Mouse (Mus musculus) myocyte (in vitro differentiated cells): ENCODE data around the gene Cox8a. TPM values are rescaled to one million over a fixed set of nuclear protein-coding genes. Genes with fewer than 3 reads are reported as not detected.

Experiments
- H3K27me3 ChIP-seq: one replicate; pipeline ENCODE4 v1.6.1; 2011; ENCODE audit not compliant: control insufficient read depth, insufficient read depth, insufficient read length
- H3K36me3 ChIP-seq: one replicate; pipeline ENCODE4 v1.6.1; 2011; ENCODE audit not compliant: control insufficient read depth, insufficient read depth
- H3K4me2 ChIP-seq: one replicate; pipeline ENCODE4 v1.6.1; 2011; ENCODE audit warnings: low read depth, control low read depth
- H3K4me3 ChIP-seq: one replicate; pipeline ENCODE4 v1.5.1; 2011; ENCODE audit warnings: mild to moderate bottlenecking, control low read depth, moderate library complexity
- H3K79me2 ChIP-seq: one replicate; pipeline ENCODE4 v1.6.1; 2011; ENCODE audit not compliant: control insufficient read depth, insufficient read depth
- H3ac ChIP-seq: one replicate; pipeline ENCODE4 v1.6.1; 2011; ENCODE audit not compliant: control insufficient read depth, insufficient read length
- CEBPB ChIP-seq: IDR thresholded peaks from 2 replicates; pipeline ENCODE4 v1.6.1; 2011; ENCODE audit warnings: mild to moderate bottlenecking, moderate library complexity; ENCODE audit not compliant: poor library complexity, insufficient read depth, severe bottlenecking
- E2F4 ChIP-seq: IDR thresholded peaks from one replicate; pipeline ENCODE4 v1.6.1; 2011; ENCODE audit warnings: mild to moderate bottlenecking, control low read depth, moderate library complexity; ENCODE audit not compliant: insufficient read depth
- MAX ChIP-seq: IDR thresholded peaks from one replicate; pipeline ENCODE4 v1.6.1; 2011; ENCODE audit warnings: low read depth, mild to moderate bottlenecking, control low read depth
- MYOD1 ChIP-seq, 3 experiments: IDR thresholded peaks; one replicate each; pipeline ENCODE4 v1.6.1; 2011; ENCODE audit warnings: control low read depth in 2 of 3, low read depth in 2 of 3, mild to moderate bottlenecking in 2 of 3, moderate library complexity in 1 of 3; ENCODE audit not compliant: insufficient read length in 2 of 3, control insufficient read depth in 1 of 3
- MYOG ChIP-seq, 3 experiments: IDR thresholded peaks; one replicate each; pipeline ENCODE4 v1.6.1; 2011; ENCODE audit warnings: control low read depth in 2 of 3, low read depth in 2 of 3, mild to moderate bottlenecking in 2 of 3; ENCODE audit not compliant: insufficient read length in 2 of 3, control insufficient read depth in 1 of 3, insufficient read depth in 1 of 3
- POLR2A ChIP-seq: IDR thresholded peaks from one replicate; pipeline ENCODE4 v1.6.1; 2011; ENCODE audit warnings: low read depth, mild to moderate bottlenecking, control low read depth, moderate library complexity; ENCODE audit not compliant: insufficient read length
- POLR2AphosphoS2 ChIP-seq: IDR thresholded peaks from one replicate; pipeline ENCODE4 v1.6.1; 2011; ENCODE audit warnings: low read depth, control low read depth; ENCODE audit not compliant: insufficient read length
- REST ChIP-seq: IDR thresholded peaks from one replicate; pipeline ENCODE4 v1.6.1; 2011; ENCODE audit warnings: mild to moderate bottlenecking, control low read depth, moderate library complexity; ENCODE audit not compliant: insufficient read depth, insufficient read length
- SRF ChIP-seq: IDR thresholded peaks from one replicate; pipeline ENCODE4 v1.6.1; 2011; ENCODE audit warnings: low read depth; ENCODE audit not compliant: control insufficient read depth, insufficient read length
- TCF12 ChIP-seq: IDR thresholded peaks from one replicate; pipeline ENCODE4 v1.6.1; 2011; ENCODE audit warnings: mild to moderate bottlenecking, control low read depth; ENCODE audit not compliant: poor library complexity, insufficient read depth, severe bottlenecking
- TCF3 ChIP-seq: IDR thresholded peaks from one replicate; pipeline ENCODE4 v1.6.1; 2011; ENCODE audit warnings: low read depth, control low read depth; ENCODE audit not compliant: insufficient read length
- USF1 ChIP-seq: IDR thresholded peaks from one replicate; pipeline ENCODE4 v1.6.1; 2011; ENCODE audit warnings: low read depth, mild to moderate bottlenecking, control low read depth, moderate library complexity
- polyA plus RNA-seq: library from polyadenylated mRNA; unstranded; fragments of >200 nt; fragmentation: generic; extraction: Trizol; gene quantifications from one replicate; pipeline ENCODE4 v1.2.1, GENCODE M21; 2012; ENCODE audit warnings: missing spikeins

The Cox8a gene
- polyA plus RNA-seq, 1 experiment, result 1,011 TPM

GRCm38 (mm10) chr19:7171447-7171846, 46.0 kb downstream of the Cox8a start:
- no peaks in the 10 kb centered on the region for H3K36me3 ChIP-seq
- no peaks in the 10 kb centered on the region for H3K79me2 ChIP-seq
- H3ac ChIP-seq, result no peak overlapping the region
- H3K27me3 ChIP-seq, result peaks cover 8% of the 10 kb centered on the region
- no peak overlapping the region for H3K4me3 ChIP-seq
- H3K4me2 ChIP-seq, result no peak overlapping the region
- no peak for TF ChIP-seq TCF3
- no peak for TF ChIP-seq MAX
- no peak for TF ChIP-seq CEBPB
- no peak for TF ChIP-seq POLR2AphosphoS2
- TF ChIP-seq SRF, result no peak
- no peak for TF ChIP-seq TCF12
- no peak for TF ChIP-seq POLR2A
- TF ChIP-seq USF1, result no peak
- TF ChIP-seq REST, result no peak
- TF ChIP-seq MYOD1 (IDR thresholded peaks at IDR 0.05; ENCODE audit: control insufficient read depth in 1 of 3, insufficient read length in 2 of 3, low read depth in 2 of 3), result no peak
- TF ChIP-seq E2F4, result no peak
- TF ChIP-seq MYOG (IDR thresholded peaks at IDR 0.05; ENCODE audit: control insufficient read depth in 1 of 3, insufficient read depth in 1 of 3, insufficient read length in 2 of 3, low read depth in 2 of 3), result no peak

- no peak overlapping the region for H3K4me2 ChIP-seq
- no peak overlapping the region for H3K4me3 ChIP-seq
- TF ChIP-seq MAX (no peak), MYOG (IDR thresholded peaks at IDR 0.05; ENCODE audit: control insufficient read depth in 1 of 3, insufficient read depth in 1 of 3, insufficient read length in 2 of 3, low read depth in 2 of 3) (peak in 1 of 3 experiments; percentile 57), MYOD1 (IDR thresholded peaks at IDR 0.05; ENCODE audit: control insufficient read depth in 1 of 3, insufficient read length in 2 of 3, low read depth in 2 of 3) (peak in 2 of 3 experiments; percentile 85 to 90)
- peaks cover 14% of the 10 kb centered on the region for H3K27me3 ChIP-seq
- H3ac ChIP-seq, result no peak overlapping the region
- H3K79me2 ChIP-seq, result no peaks in the 10 kb centered on the region
- no peaks in the 10 kb centered on the region for H3K36me3 ChIP-seq
These were observed 46.5 kb downstream of the Cox8a start for GRCm38 (mm10) chr19:7170916-7171315.

GRCm38 (mm10) chr19:7168423-7168822, 49.0 kb downstream of the Cox8a start:
- Histone ChIP-seq H3K4me3 (no peak overlapping the region), H3K36me3 (no peaks in the 10 kb centered on the region), H3K27me3 (peaks cover 27% of the 10 kb centered on the region), H3K79me2 (no peaks in the 10 kb centered on the region), H3K4me2 (no peak overlapping the region), H3ac (no peak overlapping the region)
- TF ChIP-seq REST (no peak), POLR2A (no peak), SRF (no peak), MYOG (IDR thresholded peaks at IDR 0.05; ENCODE audit: control insufficient read depth in 1 of 3, insufficient read depth in 1 of 3, insufficient read length in 2 of 3, low read depth in 2 of 3) (no peak), MAX (no peak)

- TF ChIP-seq POLR2A (no peak), MYOD1 (IDR thresholded peaks at IDR 0.05; ENCODE audit: control insufficient read depth in 1 of 3, insufficient read length in 2 of 3, low read depth in 2 of 3) (no peak), TCF12 (no peak), MYOG (IDR thresholded peaks at IDR 0.05; ENCODE audit: control insufficient read depth in 1 of 3, insufficient read depth in 1 of 3, insufficient read length in 2 of 3, low read depth in 2 of 3) (no peak), USF1 (no peak), TCF3 (no peak), CEBPB (no peak)
- Histone ChIP-seq H3K4me2 (no peak overlapping the region), H3K4me3 (no peak overlapping the region), H3K79me2 (no peaks in the 10 kb centered on the region), H3K27me3 (peaks cover 27% of the 10 kb centered on the region), H3K36me3 (no peaks in the 10 kb centered on the region), H3ac (no peak overlapping the region)
These were observed 50.6 kb downstream of the Cox8a start for GRCm38 (mm10) chr19:7166767-7167166.

- Histone ChIP-seq H3K79me2 (no peaks in the 10 kb centered on the region), H3K4me3 (no peak overlapping the region), H3ac (no peak overlapping the region), H3K4me2 (no peak overlapping the region), H3K36me3 (no peaks in the 10 kb centered on the region), H3K27me3 (peaks cover 27% of the 10 kb centered on the region)
- TF ChIP-seq TCF12 (no peak), E2F4 (no peak), POLR2A (no peak), USF1 (no peak), SRF (no peak), REST (no peak), MAX (no peak), CEBPB (no peak), TCF3 (no peak), MYOD1 (IDR thresholded peaks at IDR 0.05; ENCODE audit: control insufficient read depth in 1 of 3, insufficient read length in 2 of 3, low read depth in 2 of 3) (no peak), POLR2AphosphoS2 (no peak), MYOG (IDR thresholded peaks at IDR 0.05; ENCODE audit: control insufficient read depth in 1 of 3, insufficient read depth in 1 of 3, insufficient read length in 2 of 3, low read depth in 2 of 3) (no peak)
These were observed 51.2 kb downstream of the Cox8a start for GRCm38 (mm10) chr19:7166200-7166711.
